Mouse (Mus musculus): ENCODE results near the gene Wdr62. TPM values are rescaled to one million over a fixed set of nuclear protein-coding genes. Genes with fewer than 3 reads are reported as not detected.

Wdr62 gene
- total RNA-seq, 1 experiment from 2014 or later: 12.3 TPM

DNA sequence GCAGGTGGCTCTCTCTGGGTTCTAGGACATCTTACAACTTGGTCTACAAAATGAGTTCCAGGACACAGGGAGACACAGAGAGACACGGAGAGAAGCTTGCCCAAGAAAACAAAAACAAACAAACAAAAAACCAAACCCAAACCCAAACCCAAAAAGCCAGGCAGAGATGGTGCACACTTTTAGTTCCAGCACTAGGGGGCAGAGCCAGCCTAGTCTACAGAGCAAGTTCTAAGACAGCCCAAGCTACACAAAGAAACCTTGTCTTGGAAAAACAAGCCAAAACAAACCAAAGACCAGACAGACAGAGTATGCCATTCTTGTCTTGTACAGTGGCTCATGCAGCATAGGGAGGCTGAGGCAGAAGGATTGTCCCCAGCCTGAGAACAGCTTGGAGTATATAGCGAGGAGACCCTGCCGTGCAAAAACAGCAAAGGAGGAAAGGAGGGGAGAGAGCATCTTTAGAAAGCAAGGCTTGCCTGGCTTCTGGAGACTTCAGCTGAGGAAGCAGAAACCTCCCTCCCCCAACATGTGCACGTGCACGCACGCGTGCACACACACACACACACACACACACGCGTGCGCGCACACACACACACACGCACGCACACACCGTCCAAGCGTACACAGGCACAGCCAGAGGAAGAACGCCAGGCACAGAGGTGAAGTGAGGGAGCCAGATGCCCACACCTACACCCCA, 26.0 kb upstream of the Wdr62 start:
- no peak for DNase-seq

DNA sequence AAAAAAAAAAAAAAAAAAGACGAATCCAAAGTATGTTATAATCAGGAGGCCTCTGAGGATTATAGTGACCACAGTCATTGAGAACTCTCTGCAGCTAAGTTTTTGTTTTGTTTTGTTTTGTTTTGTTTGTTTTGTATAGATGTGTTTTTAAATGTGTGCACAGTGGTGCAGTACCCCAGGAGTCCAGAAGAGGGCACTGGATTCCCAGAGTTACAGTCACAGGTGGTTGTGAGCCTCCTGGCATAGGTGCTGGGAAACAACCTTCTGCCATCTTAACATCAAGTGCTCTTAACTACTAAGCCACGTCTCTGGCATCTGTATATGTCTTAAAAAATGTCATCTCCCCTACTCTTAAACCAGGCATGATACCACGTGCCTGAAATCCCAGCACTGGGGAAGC, 20.7 kb upstream of the Wdr62 start:
- DNase-seq: no peak

- DNase-seq: no peak
Observed at GRCm38 (mm10) chr7:30297266-30297665, 17.0 kb upstream of the Wdr62 start.

- no peak for DNase-seq
Observed at GRCm38 (mm10) chr7:30296816-30297215, 16.6 kb upstream of the Wdr62 start.

GRCm38 (mm10) chr7:30295103-30295502, 14.9 kb upstream of the Wdr62 start:
- peak; percentile 89 for DNase-seq

- DNase-seq: no peak
Observed at GRCm38 (mm10) chr7:30294296-30294695, 14.1 kb upstream of the Wdr62 start.

DNA sequence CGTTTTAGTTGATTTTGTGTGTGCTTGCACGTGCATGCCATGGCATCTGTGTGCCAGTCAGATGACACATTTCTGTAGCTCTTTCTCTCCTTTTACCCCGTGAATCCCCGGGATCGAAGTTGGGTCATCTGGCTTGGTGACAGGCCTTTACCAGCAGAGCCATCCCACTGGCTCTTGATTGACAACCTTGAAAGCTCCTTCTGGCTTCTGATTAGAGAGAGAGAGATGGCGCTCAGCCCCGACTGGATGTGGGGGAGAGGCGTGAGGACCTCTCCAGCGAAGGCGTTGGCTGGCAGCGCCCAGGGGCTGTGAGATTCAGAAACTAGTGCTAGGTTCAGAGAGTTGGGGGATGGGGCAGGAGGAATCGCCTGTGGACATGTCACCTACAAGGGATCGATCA, 13.6 kb upstream of the Wdr62 start:
- DNase-seq: no peak

DNA sequence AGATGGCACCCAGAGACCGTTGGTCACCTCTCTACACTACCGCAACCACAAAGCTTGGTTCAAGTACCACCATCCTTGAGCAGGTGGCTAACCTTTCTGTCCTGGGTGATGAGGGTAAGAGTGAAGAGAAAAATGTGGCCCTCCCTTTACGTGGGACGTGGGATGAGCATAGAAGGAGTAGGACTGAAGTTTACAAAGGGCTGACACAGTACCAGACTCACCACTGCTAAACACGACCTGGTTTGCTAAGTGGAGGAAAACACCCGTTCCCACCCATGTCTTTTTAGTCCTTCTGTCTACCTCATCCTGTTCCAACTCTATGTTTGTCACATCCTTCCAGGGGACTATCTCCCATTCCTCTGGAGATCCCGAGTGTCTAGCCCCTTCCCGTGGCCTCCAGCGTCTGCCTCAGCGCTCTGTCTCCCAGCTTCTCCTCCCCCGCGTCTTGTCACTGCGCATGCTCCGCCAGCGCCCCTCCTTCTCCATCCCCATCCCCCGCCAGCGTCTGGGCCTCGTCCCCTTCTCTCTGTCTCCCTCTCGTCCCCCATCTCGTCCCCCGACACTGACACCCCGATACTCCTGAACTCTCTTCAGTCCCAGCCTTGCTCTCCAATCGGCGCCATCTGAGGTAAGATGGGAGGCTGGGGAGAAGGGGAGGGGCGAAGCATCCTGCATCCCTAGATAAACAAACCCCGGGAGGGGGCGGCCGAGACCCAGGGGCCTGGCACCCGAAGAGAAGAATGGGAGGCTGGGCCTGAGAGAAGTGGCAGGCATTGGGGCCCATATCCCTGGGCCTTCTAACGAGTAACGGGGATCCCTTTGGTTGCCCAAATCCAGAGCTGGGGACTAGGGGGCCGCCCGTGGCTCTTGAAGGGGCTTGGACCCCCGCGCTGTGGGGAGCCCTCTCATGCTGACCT, 11.3 kb upstream of the Wdr62 start, which contains the start of gene Clip3:
Gene Clip3 (plus strand): TSS at position 514 of the 917 bp plus-strand sequence.
- DNase-seq: peak; percentile 76

- no peak for DNase-seq
Observed at GRCm38 (mm10) chr7:30289714-30290399, 9.6 kb upstream of the Wdr62 start.

DNA sequence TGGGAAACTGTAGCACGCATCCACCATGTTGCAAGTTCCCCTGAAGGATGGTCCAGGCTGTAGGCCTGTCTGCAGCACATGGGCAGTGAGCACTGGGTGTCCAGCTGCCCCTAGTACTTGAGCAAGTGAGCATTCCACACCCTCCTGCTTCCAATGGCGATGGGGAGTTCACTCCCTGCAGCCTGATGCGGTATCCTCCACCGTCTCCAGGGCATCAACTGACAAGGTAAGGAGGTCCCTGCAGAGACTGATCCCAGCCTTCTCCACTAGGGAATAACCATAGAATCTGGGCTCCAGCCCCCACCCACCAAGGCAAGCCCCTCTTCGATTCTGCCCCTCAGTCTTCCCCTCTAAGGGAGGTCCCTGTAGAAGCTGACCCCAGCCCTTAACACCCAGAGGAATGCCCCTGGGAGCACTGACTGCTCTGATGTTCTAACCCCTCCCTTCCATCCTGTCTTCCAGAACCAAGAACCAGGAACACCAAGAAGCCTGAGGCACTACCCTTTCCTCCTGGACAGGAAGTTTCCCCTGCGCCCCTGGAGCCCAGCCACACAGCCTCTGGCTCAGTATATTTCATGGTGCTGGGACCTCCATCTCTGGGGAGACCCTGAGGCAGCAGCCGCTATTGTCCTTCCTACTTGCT, 9.0 kb upstream of the Wdr62 start:
- no peak for DNase-seq

DNA sequence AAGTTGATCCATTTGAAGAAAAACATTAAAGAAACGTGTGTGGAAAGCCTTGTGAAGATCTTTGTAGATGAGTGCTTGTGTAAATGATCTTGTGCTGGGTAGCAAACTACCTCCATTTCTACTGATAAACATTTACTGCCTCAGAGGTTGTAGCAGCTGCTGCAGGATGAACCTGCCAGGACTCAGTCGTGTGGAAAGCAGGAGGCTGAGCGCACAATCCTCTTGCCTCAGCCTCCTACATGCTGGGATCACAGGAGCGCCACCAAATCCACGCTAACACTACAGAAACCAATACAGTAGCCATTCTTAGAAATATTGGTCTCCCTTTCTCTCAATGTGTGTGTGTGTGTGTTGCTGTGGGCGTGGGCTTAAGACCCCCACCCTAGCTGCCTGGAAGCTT, 7.8 kb upstream of the Wdr62 start:
- DNase-seq: no peak

DNA sequence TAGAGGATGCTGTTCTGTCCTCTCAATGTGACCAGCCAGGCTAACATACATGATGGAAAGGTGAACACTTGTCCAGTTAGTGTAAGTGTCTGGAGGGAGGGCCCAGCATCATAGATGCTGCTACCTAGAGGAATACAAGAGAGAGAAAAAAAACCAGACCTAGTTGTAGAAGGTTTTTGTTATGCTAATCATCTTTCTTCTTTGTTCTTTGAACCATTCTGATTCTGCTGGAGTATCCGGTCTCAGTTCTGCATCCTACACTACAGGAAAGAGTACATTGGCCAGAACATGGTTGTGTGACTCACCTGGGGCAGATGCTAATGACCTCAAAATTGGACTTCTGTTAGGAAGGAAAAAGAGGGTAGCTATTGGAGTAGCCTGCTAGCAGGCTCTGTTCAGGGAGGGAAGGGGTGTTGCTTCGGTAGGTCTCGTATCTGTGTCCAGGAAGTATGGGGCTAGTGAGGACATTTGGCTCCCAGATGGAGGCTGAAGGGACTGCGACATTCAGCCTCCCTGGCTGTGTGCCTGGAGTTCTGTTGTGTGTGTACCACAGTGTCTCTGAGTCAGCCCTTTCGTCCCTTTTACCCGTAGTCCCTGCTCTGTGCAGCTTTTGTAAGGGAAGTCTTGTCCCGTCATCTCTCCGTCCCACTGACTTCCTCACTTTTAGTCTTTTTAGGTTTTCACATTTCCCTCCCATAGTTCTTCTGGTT, 6.6 kb upstream of the Wdr62 start:
- DNase-seq: peak; percentile 70

GRCm38 (mm10) chr7:30282740-30283139, 2.5 kb upstream of the Wdr62 start:
- DNase-seq: no peak

DNA sequence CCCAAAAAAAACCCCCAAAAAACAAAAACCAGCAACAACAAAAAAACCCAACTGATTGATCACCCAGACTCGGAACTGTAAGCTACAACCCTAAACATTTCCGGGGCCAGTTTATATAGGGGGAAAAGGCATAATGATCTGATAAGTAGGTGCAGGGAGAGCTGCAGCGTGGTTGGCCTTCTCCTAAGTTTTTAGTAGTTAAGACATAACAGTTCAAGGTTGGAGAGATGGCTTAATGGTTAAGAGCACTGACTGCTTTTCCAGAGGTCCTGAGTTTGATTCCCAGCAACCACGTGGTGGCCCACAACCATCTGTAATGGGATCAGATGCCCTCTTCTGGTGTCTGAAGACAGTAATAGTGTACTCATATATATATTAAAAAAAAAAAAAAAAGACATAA, 1.3 kb upstream of the Wdr62 start:
- no peak for DNase-seq

DNA sequence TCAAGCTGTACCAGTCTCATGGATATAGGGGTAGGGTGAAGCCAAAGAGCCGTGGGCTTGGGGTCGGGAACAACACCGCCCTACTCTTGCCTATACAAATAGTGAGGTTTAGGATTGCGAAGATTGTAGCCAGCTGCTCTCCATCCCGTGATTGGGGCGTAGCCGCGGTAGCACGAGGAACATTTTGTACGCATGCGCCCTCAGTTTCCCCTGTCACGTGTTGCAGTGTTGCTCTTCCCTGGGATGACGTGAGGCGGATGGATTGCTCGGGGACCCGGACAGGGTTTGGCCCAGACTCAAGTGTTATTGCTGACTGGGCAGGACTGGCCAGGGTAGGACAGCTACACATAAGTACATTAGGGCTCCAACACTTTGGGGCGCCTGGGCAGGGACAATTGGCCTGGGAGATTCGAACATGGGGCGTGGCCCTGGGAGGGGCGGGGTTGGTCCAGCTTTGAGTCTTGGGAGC, 485 bp upstream of the Wdr62 start:
- peak; percentile 91 for DNase-seq

DNA sequence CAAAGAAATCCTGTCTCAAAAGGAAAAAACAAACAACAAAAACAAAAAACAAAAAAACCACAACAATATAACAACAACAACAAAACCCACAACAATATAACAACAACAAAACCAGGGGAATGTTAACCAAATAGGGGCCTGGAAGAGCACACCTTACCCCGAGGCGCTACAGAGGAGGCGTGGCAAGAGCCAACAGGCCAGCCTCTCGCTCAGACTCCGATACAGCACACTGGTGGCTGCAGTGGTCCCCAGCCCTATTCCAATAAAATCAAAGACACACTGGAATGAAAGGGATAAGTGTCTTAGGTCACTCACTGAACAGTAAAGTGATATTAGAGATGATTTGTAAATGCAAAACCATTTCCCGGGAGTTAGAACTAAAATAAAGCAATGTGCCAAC, 683 bp downstream of the Wdr62 start:
- no peak for DNase-seq

GRCm38 (mm10) chr7:30278911-30279310, 1.3 kb downstream of the Wdr62 start:
- DNase-seq: peak; percentile 45

- no peak for DNase-seq
Observed at GRCm38 (mm10) chr7:30274383-30274782, 5.8 kb downstream of the Wdr62 start.

DNA sequence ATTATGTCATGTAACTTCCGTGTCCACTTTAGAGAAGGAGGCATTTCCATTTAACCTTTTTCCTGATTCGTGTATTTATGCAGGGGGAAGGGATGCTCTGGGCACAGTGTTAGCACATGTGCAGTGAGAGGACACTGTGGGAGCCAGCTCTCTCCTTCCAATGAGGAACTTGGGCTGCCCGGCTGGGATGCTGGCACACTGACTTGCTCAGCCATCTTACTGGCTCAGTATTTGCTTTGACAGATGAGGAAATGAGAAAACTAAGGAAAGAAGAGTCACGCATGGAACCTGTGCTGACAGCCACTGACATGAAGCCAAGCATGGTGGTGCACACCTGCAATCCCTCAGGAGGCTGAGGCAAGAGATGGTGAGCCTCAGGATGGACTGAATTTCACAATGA, 10.6 kb downstream of the Wdr62 start:
- DNase-seq: no peak

DNA sequence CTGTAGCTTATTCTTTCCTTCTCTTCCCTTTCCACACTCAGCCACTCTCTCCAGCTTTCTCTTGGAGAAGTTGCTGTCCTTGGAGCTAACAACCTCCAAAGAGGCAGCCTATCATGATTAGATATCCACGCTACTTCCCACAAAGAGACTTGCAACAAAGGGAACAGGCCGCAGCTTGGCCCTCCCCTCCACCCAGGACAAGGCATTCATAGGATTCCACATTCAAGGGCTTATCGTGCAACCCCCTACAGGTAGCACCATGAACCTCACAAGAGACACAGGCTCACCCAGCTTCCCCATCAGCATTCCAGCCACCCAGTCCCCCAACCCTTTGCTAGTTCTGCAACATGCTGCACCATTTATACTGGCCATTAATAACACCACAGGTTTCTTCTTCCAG, 13.4 kb downstream of the Wdr62 start:
- no peak for DNase-seq

DNA sequence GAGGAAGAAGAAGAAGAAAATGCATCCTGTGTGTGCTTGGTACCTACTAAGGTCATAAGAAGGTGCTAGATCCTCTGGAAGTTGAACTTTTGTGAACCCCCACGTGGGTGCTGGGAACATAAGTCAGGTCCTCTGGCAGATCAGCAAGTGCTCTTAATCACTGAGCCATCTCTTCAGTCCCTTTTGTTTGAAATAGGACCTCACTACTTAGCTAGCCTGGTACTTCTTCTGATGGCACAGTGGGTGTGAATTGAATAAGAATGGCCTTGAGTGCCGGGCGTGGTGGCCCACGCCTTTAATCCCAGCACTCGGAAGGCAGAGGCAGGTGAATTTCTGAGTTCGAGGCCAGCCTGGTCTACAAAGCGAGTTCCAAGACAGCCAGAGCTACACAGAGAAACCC, 14.3 kb downstream of the Wdr62 start:
- no peak for DNase-seq

GRCm38 (mm10) chr7:30265531-30265930, 14.7 kb downstream of the Wdr62 start:
- DNase-seq: no peak

Measured in adrenal gland, postnatal 14 days (tissue).